Mouse (Mus musculus) intestine, postnatal 0 days (tissue): ENCODE results near the gene Mcpt9. TPM values are rescaled to one million over a fixed set of nuclear protein-coding genes. Genes with fewer than 3 reads are reported as not detected.
"Not testable (repeated sequence)": the region's sequence is repeated elsewhere in the genome, so short reads cannot be mapped to it uniquely, and the experiment has no call there.

Source experiments
- ATAC-seq: fragments of 200-750 bp; cut with Nextera tagmentation; 2 replicates; pipeline ENCODE4 v1.8.0; 2017; ENCODE audit warnings: mild to moderate bottlenecking, moderate TSS enrichment, moderate library complexity
- H3K27ac ChIP-seq: fragments of 300-500 bp; sonication (generic); 2 replicates; pipeline ENCODE4 v1.5.1; 2014; ENCODE audit warnings: mild to moderate bottlenecking, low read depth, low read length, moderate library complexity
- H3K27me3 ChIP-seq: fragments of 300-500 bp; sonication (generic); replicated peaks from 2 replicates; pipeline ENCODE4 v1.6.1; 2014; ENCODE audit warnings: low read length, mixed read lengths; ENCODE audit not compliant: control insufficient read depth, insufficient read depth
- H3K36me3 ChIP-seq: fragments of 300-500 bp; sonication (generic); 2 replicates; pipeline ENCODE4 v1.6.1; 2014; ENCODE audit warnings: mild to moderate bottlenecking, moderate library complexity; ENCODE audit not compliant: control insufficient read depth, insufficient read depth
- H3K4me1 ChIP-seq: fragments of 300-500 bp; sonication (generic); replicated peaks from 2 replicates; pipeline ENCODE4 v1.6.1; 2014; ENCODE audit warnings: antibody characterized with exemption, low read length, mixed read lengths; ENCODE audit not compliant: control insufficient read depth, insufficient read depth
- H3K4me2 ChIP-seq: fragments of 300-500 bp; sonication (generic); replicated peaks from 2 replicates; pipeline ENCODE4 v1.6.1; 2014; ENCODE audit warnings: low read depth, mild to moderate bottlenecking, moderate library complexity
- H3K4me3 ChIP-seq: fragments of 300-500 bp; sonication (generic); 2 replicates; pipeline ENCODE4 v1.5.1; 2014; ENCODE audit warnings: low read depth, low read length
- H3K9ac ChIP-seq: fragments of 300-500 bp; sonication (generic); 2 replicates; pipeline ENCODE4 v1.6.1; 2014; ENCODE audit warnings: mild to moderate bottlenecking, low read depth, low read length
- H3K9me3 ChIP-seq: fragments of 300-500 bp; sonication (generic); 2 replicates; pipeline ENCODE4 v1.6.1; 2016; ENCODE audit warnings: mixed run types; ENCODE audit not compliant: control insufficient read depth
- CTCF ChIP-seq: sonication (generic); IDR thresholded peaks from 2 replicates; pipeline ENCODE4 v1.5.1; 2016; ENCODE audit warnings: low read depth, mild to moderate bottlenecking, control low read depth, antibody characterized with exemption, moderate library complexity
- WGBS: fragments of 180-500 bp; shearing (Covaris S2); extraction: QIAGEN DNeasy Blood & Tissue Kit; methylation state at CpG from one replicate; pipeline ENCODE4 v1.1.7; 2014; 5-methylcytosine and 5-hydroxymethylcytosine counted together
- polyA plus RNA-seq: library from polyadenylated mRNA; unstranded; fragments of >200 nt; fragmentation: Nextera tagmentation; extraction: Ambion mirVana; gene quantifications from 2 replicates; pipeline ENCODE4 v1.2.1, GENCODE M21; 2015

The Mcpt9 gene
- polyA plus RNA-seq, 1 experiment from 2014 or later, result not detected

GRCm38 (mm10) chr14:56019446-56019845 is 10.8 kb downstream of the Mcpt9 start:
- H3K27me3 ChIP-seq, result no peaks in the 10 kb centered on the region
- H3K27ac ChIP-seq, result no peak overlapping the region
- no peak for ATAC-seq
- no peak overlapping the region for H3K4me3 ChIP-seq
- H3K4me2 ChIP-seq, result no peak overlapping the region
- no peaks in the 10 kb centered on the region for H3K4me1 ChIP-seq
- no peak overlapping the region for H3K9ac ChIP-seq
- WGBS, result 70% methylated on average over 1 of the region's 1 CpGs
- no peak for TF ChIP-seq CTCF
- no peaks in the 10 kb centered on the region for H3K9me3 ChIP-seq
- H3K36me3 ChIP-seq, result no peaks in the 10 kb centered on the region

- H3K9me3 ChIP-seq, ATAC-seq, H3K27me3 ChIP-seq, H3K36me3 ChIP-seq, H3K4me2 ChIP-seq, H3K27ac ChIP-seq, H3K9ac ChIP-seq, H3K4me3 ChIP-seq, H3K4me1 ChIP-seq: not testable (repeated sequence)
- WGBS, result 61% methylated on average over 3 of the region's 3 CpGs
These were observed 12.6 kb downstream of the Mcpt9 start, which contains the start of gene Mcpt1 for GRCm38 (mm10) chr14:56017671-56018070. Mcpt1 (plus strand) TSS chr14:56017971.

DNA sequence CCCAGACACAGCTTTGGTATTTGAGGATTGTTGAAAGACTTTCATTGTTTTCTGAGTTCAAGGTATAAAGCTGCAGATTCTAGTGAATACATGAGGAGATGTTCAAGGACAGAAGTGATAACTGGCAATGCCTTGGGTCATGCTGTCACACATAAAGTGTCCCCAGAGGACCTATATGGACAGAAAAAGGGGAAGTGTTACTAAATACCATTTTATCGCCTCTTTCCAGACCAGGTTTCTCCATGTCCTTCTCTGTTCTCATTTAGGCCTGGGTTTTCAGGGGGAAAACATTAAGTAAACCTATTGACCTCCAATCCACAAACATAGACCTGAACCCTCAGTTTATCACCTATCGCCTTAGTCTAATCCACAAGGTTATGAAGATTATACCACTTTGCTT is 16.4 kb downstream of the Mcpt9 start:
- H3K4me1 ChIP-seq, result no peaks in the 10 kb centered on the region
- no peaks in the 10 kb centered on the region for H3K36me3 ChIP-seq
- ATAC-seq, result no peak
- H3K9me3 ChIP-seq, result no peaks in the 10 kb centered on the region
- H3K4me3 ChIP-seq, result no peak overlapping the region
- TF ChIP-seq CTCF, result no peak
- 93% methylated on average over 2 of the region's 2 CpGs for WGBS
- H3K9ac ChIP-seq, result no peak overlapping the region
- no peaks in the 10 kb centered on the region for H3K27me3 ChIP-seq
- H3K27ac ChIP-seq, result no peak overlapping the region
- no peak overlapping the region for H3K4me2 ChIP-seq

DNA sequence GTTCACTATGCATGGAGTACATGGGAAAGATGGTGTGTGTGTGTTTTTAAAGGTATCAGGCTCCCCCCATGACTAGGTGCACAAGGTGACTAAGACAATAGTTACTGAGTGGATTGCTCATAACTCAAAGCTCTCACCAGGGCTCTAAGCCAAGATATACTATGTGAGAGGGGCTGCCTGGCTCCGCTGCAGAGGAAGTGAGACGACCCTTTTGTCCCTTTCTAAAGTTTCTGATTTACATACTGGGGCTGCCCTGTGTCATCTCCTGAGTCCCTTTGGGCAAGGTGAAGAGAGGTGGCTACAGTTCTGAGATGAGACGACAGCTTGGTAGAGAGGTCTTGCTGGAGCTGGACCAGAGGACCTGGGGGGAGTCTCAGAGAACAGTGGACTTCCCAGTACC is 17.1 kb downstream of the Mcpt9 start:
- H3K4me2 ChIP-seq, result no peak overlapping the region
- no peak overlapping the region for H3K4me3 ChIP-seq
- WGBS, result 73% methylated on average over 3 of the region's 3 CpGs
- ATAC-seq, result no peak
- H3K27me3 ChIP-seq, result no peaks in the 10 kb centered on the region
- H3K27ac ChIP-seq, result no peak overlapping the region
- TF ChIP-seq CTCF, result no peak
- H3K9me3 ChIP-seq, result no peaks in the 10 kb centered on the region
- no peaks in the 10 kb centered on the region for H3K36me3 ChIP-seq
- H3K4me1 ChIP-seq, result no peaks in the 10 kb centered on the region
- no peak overlapping the region for H3K9ac ChIP-seq

- not testable (repeated sequence) for H3K4me3 ChIP-seq, H3K27me3 ChIP-seq, H3K4me2 ChIP-seq, H3K4me1 ChIP-seq, H3K9ac ChIP-seq, H3K9me3 ChIP-seq, H3K27ac ChIP-seq, H3K36me3 ChIP-seq, ATAC-seq
- WGBS, result 23% methylated on average over 1 of the region's 3 CpGs
These were observed 42.8 kb downstream of the Mcpt9 start for GRCm38 (mm10) chr14:55987464-55987863.

Other genes with a start within 250 kb of the Mcpt9 start
- 3.5 and 4.3 TPM in 2 replicates for gene Adcy4, start 246.4 kb downstream of the Mcpt9 start, polyA plus RNA-seq
- gene Ripk3, start 241.6 kb downstream of the Mcpt9 start, polyA plus RNA-seq, result 39.2 and 47.3 TPM in 2 replicates
- gene Nfatc4, start 207.4 kb downstream of the Mcpt9 start, polyA plus RNA-seq, result 5.9 and 6.1 TPM in 2 replicates
- 2.2 and 2.5 TPM in 2 replicates for gene Nynrin, start 176.5 kb downstream of the Mcpt9 start, polyA plus RNA-seq
- 0.16 and 0.26 TPM in 2 replicates for gene Cbln3, start 146.1 kb downstream of the Mcpt9 start, polyA plus RNA-seq
- gene Khnyn, start 145.5 kb downstream of the Mcpt9 start, polyA plus RNA-seq, result 5.1 and 6.3 TPM in 2 replicates
- 70.9 and 71.5 TPM in 2 replicates for gene Sdr39u1, start 130.2 kb downstream of the Mcpt9 start, polyA plus RNA-seq
- gene Cma1, start 85.8 kb downstream of the Mcpt9 start, polyA plus RNA-seq, result 5.8 and 6.4 TPM in 2 replicates
- gene Cma2, start 79.5 kb downstream of the Mcpt9 start, polyA plus RNA-seq, result not detected in 2 replicates
- gene Mcpt1, start 12.5 kb downstream of the Mcpt9 start, polyA plus RNA-seq, result 0.12 and 0.34 TPM in 2 replicates
- 0.10 and 0.89 TPM in 2 replicates for gene Mcpt2, start 11.5 kb upstream of the Mcpt9 start, polyA plus RNA-seq
- 1.9 and 2.0 TPM in 2 replicates for gene Mcpt4, start 31.8 kb upstream of the Mcpt9 start, polyA plus RNA-seq
- not detected in 2 replicates for gene Mcpt8, start 54.8 kb upstream of the Mcpt9 start, polyA plus RNA-seq
- not detected in 2 replicates for gene Ctsg, start 72.1 kb upstream of the Mcpt9 start, polyA plus RNA-seq
- not detected in 2 replicates for gene Gzme, start 90.1 kb upstream of the Mcpt9 start, polyA plus RNA-seq
- not detected in 2 replicates for gene Gzmd, start 102.1 kb upstream of the Mcpt9 start, polyA plus RNA-seq
- not detected in 2 replicates for gene Gzmg, start 129.1 kb upstream of the Mcpt9 start, polyA plus RNA-seq
- not detected in 2 replicates for gene Gzmn, start 144.1 kb upstream of the Mcpt9 start, polyA plus RNA-seq
- not detected in 2 replicates for gene Gzmf, start 180.9 kb upstream of the Mcpt9 start, polyA plus RNA-seq
- gene Gzmc, start 204.2 kb upstream of the Mcpt9 start, polyA plus RNA-seq, result not detected in 2 replicates
- 0.21 and 0.34 TPM in 2 replicates for gene Gzmb, start 231.8 kb upstream of the Mcpt9 start, polyA plus RNA-seq